Mouse (Mus musculus): Measurements from ENCODE around the gene Timp3. TPM values are rescaled to one million over a fixed set of nuclear protein-coding genes. Genes with fewer than 3 reads are reported as not detected.
A peak's percentile ranks its signal among the peaks of the same experiment; 100 is the strongest.

Timp3 gene
- polyA plus RNA-seq, 1 experiment from 2014 or later: 208 TPM

GRCm38 (mm10) chr10:86385656-86386055, 85.5 kb downstream of the Timp3 start:
- no peak for TF ChIP-seq EP300 (IDR thresholded peaks at IDR 0.05)
- TF ChIP-seq CTCF (IDR thresholded peaks at IDR 0.05): no peak
- no peaks in the 10 kb centered on the region for H3K27me3 ChIP-seq (replicated peaks; ENCODE audit: insufficient read depth, low read length)
- no peak for DNase-seq (ENCODE audit: low spot score)
- H3K36me3 ChIP-seq (ENCODE audit: insufficient read depth, low read length): no peaks in the 10 kb centered on the region
- no peaks in the 10 kb centered on the region for H3K9me3 ChIP-seq (ENCODE audit: low read length)
- H3K4me1 ChIP-seq (ENCODE audit: insufficient read depth, low read depth, low read length): peaks cover 8% of the 10 kb centered on the region; the same call in 1 of the 2 replicates
- no peak overlapping the region for H3K4me3 ChIP-seq (ENCODE audit: low read depth, low read length)
- no peak overlapping the region for H3K27ac ChIP-seq (ENCODE audit: low read length)
- no peak overlapping the region for H3K4me2 ChIP-seq (replicated peaks; ENCODE audit: low read depth, low read length)
- ATAC-seq: no peak
- H3K9ac ChIP-seq (replicated peaks; ENCODE audit: low read depth): no peak overlapping the region
- 82% methylated on average over 4 of the region's 4 CpGs for WGBS

- 74% methylated on average over 4 of the region's 4 CpGs for WGBS
- no peak overlapping the region for H3K27ac ChIP-seq (ENCODE audit: low read length)
- no peak for ATAC-seq
- H3K9me3 ChIP-seq (ENCODE audit: low read length): no peaks in the 10 kb centered on the region
- H3K9ac ChIP-seq (replicated peaks; ENCODE audit: low read depth): no peak overlapping the region
- no peak overlapping the region for H3K4me3 ChIP-seq (ENCODE audit: low read depth, low read length)
- peaks cover 8% of the 10 kb centered on the region; the same call in 1 of the 2 replicates for H3K4me1 ChIP-seq (ENCODE audit: insufficient read depth, low read depth, low read length)
- H3K36me3 ChIP-seq (ENCODE audit: insufficient read depth, low read length): no peaks in the 10 kb centered on the region
- no peaks in the 10 kb centered on the region for H3K27me3 ChIP-seq (replicated peaks; ENCODE audit: insufficient read depth, low read length)
- no peak overlapping the region for H3K4me2 ChIP-seq (replicated peaks; ENCODE audit: low read depth, low read length)
- no peak for DNase-seq (ENCODE audit: low spot score)
- TF ChIP-seq CTCF (IDR thresholded peaks at IDR 0.05) (no peak), EP300 (IDR thresholded peaks at IDR 0.05) (no peak)
These were observed 86.1 kb downstream of the Timp3 start for GRCm38 (mm10) chr10:86386232-86386631.

GRCm38 (mm10) chr10:86387821-86388440, 87.8 kb downstream of the Timp3 start:
- no peak for TF ChIP-seq CTCF (IDR thresholded peaks at IDR 0.05)
- no peak for TF ChIP-seq EP300 (IDR thresholded peaks at IDR 0.05)
- no peak overlapping the region for H3K4me3 ChIP-seq (ENCODE audit: low read depth, low read length)
- no peak overlapping the region for H3K4me2 ChIP-seq (replicated peaks; ENCODE audit: low read depth, low read length)
- H3K27ac ChIP-seq (ENCODE audit: low read length): no peak overlapping the region
- no peaks in the 10 kb centered on the region for H3K9me3 ChIP-seq (ENCODE audit: low read length)
- WGBS: 37% methylated on average over 5 of the region's 5 CpGs
- peaks cover 8% of the 10 kb centered on the region; the same call in 1 of the 2 replicates for H3K4me1 ChIP-seq (ENCODE audit: insufficient read depth, low read depth, low read length)
- ATAC-seq: no peak
- no peaks in the 10 kb centered on the region for H3K36me3 ChIP-seq (ENCODE audit: insufficient read depth, low read length)
- H3K27me3 ChIP-seq (replicated peaks; ENCODE audit: insufficient read depth, low read length): no peaks in the 10 kb centered on the region
- peak; percentile 29 for DNase-seq (ENCODE audit: low spot score)
- H3K9ac ChIP-seq (replicated peaks; ENCODE audit: low read depth): no peak overlapping the region

- H3K36me3 ChIP-seq (ENCODE audit: insufficient read depth, low read length): no peaks in the 10 kb centered on the region
- ATAC-seq: no peak
- no peak overlapping the region for H3K4me2 ChIP-seq (replicated peaks; ENCODE audit: low read depth, low read length)
- H3K4me3 ChIP-seq (ENCODE audit: low read depth, low read length): no peak overlapping the region
- TF ChIP-seq CTCF (IDR thresholded peaks at IDR 0.05) (no peak), EP300 (IDR thresholded peaks at IDR 0.05) (no peak)
- no peaks in the 10 kb centered on the region for H3K9me3 ChIP-seq (ENCODE audit: low read length)
- no peak overlapping the region for H3K27ac ChIP-seq (ENCODE audit: low read length)
- H3K27me3 ChIP-seq (replicated peaks; ENCODE audit: insufficient read depth, low read length): no peaks in the 10 kb centered on the region
- no peak overlapping the region for H3K9ac ChIP-seq (replicated peaks; ENCODE audit: low read depth)
- no peak for DNase-seq (ENCODE audit: low spot score)
- 84% methylated on average over 6 of the region's 6 CpGs for WGBS
- peaks cover 8% of the 10 kb centered on the region; the same call in 1 of the 2 replicates for H3K4me1 ChIP-seq (ENCODE audit: insufficient read depth, low read depth, low read length)
These were observed 88.6 kb downstream of the Timp3 start for GRCm38 (mm10) chr10:86388803-86389202.

GRCm38 (mm10) chr10:86389357-86389756, 89.2 kb downstream of the Timp3 start:
- no peak overlapping the region for H3K4me2 ChIP-seq (replicated peaks; ENCODE audit: low read depth, low read length)
- H3K36me3 ChIP-seq (ENCODE audit: insufficient read depth, low read length): no peaks in the 10 kb centered on the region
- no peak overlapping the region for H3K4me3 ChIP-seq (ENCODE audit: low read depth, low read length)
- DNase-seq (ENCODE audit: low spot score) (no peak), ATAC-seq (no peak)
- H3K4me1 ChIP-seq (ENCODE audit: insufficient read depth, low read depth, low read length): peaks cover 8% of the 10 kb centered on the region; the same call in 1 of the 2 replicates
- no peaks in the 10 kb centered on the region for H3K27me3 ChIP-seq (replicated peaks; ENCODE audit: insufficient read depth, low read length)
- TF ChIP-seq CTCF (IDR thresholded peaks at IDR 0.05): no peak
- no peak for TF ChIP-seq EP300 (IDR thresholded peaks at IDR 0.05)
- WGBS: 78% methylated on average over 3 of the region's 3 CpGs
- no peaks in the 10 kb centered on the region for H3K9me3 ChIP-seq (ENCODE audit: low read length)
- no peak overlapping the region for H3K27ac ChIP-seq (ENCODE audit: low read length)
- no peak overlapping the region for H3K9ac ChIP-seq (replicated peaks; ENCODE audit: low read depth)

- TF ChIP-seq CTCF (IDR thresholded peaks at IDR 0.05): no peak
- no peak for TF ChIP-seq EP300 (IDR thresholded peaks at IDR 0.05)
- peak; percentile 52 for ATAC-seq
These were observed 89.7 kb downstream of the Timp3 start for GRCm38 (mm10) chr10:86389913-86390312.

More at GRCm38 (mm10) chr10:86389913-86390312, 89.7 kb downstream of the Timp3 start:
- Histone ChIP-seq H3K4me3 (ENCODE audit: low read depth, low read length) (no peak overlapping the region), H3K27me3 (replicated peaks; ENCODE audit: insufficient read depth, low read length) (no peaks in the 10 kb centered on the region), H3K4me2 (replicated peaks; ENCODE audit: low read depth, low read length) (no peak overlapping the region), H3K36me3 (ENCODE audit: insufficient read depth, low read length) (no peaks in the 10 kb centered on the region), H3K9me3 (ENCODE audit: low read length) (no peaks in the 10 kb centered on the region), H3K9ac (replicated peaks; ENCODE audit: low read depth) (no peak overlapping the region), H3K27ac (ENCODE audit: low read length) (no peak overlapping the region), H3K4me1 (ENCODE audit: insufficient read depth, low read depth, low read length) (peaks cover 8% of the 10 kb centered on the region; the same call in 1 of the 2 replicates)
- DNase-seq (ENCODE audit: low spot score): peak; percentile 42
- WGBS: 50% methylated on average over 2 of the region's 2 CpGs
